Mouse (Mus musculus) embryo, embryonic 9.5 days (tissue): Measurements from ENCODE around the gene Mrps33.

Source experiments
- DNase-seq: peaks from one replicate; pipeline ENCODE4 v3.0.0-alpha.2; 2017; ENCODE audit errors: extremely low spot score

Mrps33 gene

DNA sequence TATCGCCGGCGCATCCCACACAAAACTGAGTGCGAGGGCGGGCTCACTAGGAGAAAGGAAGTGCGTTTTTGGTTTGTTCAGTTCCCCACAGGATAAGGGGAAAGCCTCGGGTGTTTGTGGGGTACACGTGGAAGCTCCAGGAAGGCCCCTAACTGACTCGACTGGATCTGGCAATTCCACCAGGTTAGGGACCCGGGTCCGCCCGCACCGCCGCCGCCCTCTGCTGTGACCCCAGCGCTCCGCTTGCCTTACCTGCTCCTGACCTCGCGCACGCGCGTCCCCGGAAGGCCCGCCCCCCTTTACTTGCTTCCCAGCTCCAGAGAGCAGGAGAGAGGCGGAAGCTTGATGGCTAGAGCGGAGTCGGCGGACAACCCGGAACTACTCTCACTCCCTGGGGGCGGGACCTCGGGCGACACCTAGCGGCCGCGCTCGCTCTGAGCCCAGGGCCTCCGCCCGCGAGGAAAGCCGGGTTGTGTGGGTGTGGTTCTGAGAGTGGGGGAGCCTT is at the start of gene Mrps33:
Gene Mrps33 (minus strand): TSS at position 377 of the 505 bp plus-strand sequence.
- DNase-seq: peak; percentile 99

GRCm38 (mm10) chr6:39849667-39850066 is 38.9 kb upstream of the Mrps33 start:
- DNase-seq: no peak

- peak; percentile 9 for DNase-seq
Observed at GRCm38 (mm10) chr6:39848766-39849165, 38.0 kb upstream of the Mrps33 start.

DNA sequence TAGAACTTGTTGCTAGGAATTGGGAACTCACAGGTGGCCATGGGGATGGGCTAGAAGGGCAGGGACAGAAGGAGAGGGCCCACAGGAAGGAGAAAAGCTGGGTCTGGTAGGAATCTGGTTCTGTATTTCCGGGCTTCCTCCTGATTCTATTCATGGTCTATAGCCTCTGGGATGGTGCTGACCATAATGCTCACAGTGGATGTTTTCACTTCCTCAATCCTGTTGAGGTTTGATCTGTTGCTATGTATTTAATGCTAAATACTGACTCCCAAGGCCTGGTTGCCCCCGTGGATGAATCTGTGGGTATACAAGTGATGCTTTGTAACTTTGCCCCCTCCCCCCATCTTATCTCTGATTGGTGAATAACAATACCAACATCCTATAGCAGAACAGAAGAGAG is 36.8 kb upstream of the Mrps33 start:
- DNase-seq: no peak

DNA sequence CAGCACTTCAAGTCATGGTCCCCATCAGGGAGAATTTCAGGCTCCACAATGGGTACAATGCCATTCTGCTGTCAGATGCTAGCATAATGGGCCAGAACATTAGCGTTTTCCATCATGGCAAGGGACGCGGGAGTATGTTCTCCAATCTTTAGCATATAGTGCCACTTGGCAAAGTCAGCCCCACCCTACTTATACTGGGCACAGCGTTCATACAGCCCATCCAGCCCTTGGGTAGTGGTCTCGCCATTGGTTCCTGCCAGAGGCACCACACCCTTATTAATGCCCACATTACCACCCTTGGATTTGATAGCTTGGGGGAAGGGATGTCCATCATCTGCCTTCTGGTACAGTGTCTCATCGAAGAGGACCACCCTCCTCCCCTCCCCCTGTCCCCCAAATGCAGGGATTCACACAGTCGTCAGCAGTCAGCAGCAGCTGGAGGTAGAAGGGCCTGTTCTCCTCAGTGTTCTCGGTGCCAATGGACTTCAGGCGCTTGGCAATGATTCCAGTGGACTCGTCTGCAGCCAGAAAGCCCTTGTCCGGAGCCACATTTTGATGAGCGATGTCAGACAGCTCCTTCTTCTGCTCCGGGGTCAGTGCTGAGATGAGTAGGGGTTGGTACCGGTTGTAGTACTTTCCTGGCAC is 33.0 kb upstream of the Mrps33 start:
- no peak for DNase-seq

DNA sequence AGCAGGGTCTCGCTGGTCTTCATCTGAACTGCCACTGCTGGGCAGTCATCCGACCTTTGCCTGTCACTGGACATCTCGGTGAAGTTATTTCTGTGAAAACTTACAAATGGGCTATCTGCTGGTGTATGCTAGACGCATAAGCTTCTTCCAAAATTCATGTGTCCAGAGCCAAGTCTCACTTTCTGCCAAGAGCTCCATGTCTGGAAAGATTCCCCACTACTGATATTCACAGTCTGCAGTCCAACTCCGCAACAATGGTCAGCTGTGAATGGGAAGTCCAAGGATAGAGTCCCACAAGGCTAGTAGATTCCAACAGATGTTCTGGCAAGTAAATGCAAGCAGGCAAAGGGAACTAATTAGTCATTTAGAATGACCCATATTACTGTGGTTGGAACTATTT is 17.9 kb upstream of the Mrps33 start:
- DNase-seq: no peak

- DNase-seq: no peak
Observed at GRCm38 (mm10) chr6:39821241-39821640, 10.5 kb upstream of the Mrps33 start.

DNA sequence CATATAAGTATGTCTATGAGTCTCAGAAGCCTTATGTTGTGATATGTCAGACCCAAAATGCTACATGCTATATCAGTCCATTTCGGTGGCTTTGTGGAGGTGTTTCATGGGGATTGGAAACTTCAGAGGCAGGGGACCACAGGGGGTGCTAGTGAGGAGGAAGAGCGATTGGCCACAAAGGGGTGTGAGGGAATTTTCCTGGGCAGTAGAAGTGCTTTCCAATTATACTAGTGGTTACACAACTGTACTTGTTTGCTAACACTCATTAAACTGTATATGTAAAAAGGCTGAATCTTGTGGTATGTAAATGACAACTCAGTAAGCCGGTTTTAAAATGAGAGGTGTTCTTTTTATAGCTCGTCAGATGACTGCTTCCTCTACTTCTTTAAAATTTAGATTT is 8.1 kb upstream of the Mrps33 start:
- DNase-seq: no peak

DNA sequence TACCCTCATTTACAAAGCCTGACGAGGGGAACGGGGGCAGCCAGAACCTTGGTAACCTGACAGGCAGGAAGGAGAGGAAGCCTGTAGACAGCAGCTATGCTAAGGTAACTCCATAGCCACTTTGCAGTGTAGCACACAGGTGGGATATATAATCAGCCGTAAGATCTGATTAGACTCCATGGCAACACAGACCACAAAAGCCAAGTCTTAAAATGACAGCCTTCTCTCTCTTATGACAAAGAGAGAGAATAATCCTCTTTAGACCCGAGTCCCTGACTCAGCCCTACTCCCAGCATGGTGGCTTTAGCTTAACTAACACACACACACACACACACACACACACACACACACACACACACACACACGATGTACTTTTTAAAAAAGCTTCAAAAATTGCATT is 2.3 kb downstream of the Mrps33 start:
- DNase-seq: no peak

- no peak for DNase-seq
Observed at GRCm38 (mm10) chr6:39807050-39807560, 3.7 kb downstream of the Mrps33 start.

- no peak for DNase-seq
Observed at GRCm38 (mm10) chr6:39806336-39806735, 4.5 kb downstream of the Mrps33 start.

DNA sequence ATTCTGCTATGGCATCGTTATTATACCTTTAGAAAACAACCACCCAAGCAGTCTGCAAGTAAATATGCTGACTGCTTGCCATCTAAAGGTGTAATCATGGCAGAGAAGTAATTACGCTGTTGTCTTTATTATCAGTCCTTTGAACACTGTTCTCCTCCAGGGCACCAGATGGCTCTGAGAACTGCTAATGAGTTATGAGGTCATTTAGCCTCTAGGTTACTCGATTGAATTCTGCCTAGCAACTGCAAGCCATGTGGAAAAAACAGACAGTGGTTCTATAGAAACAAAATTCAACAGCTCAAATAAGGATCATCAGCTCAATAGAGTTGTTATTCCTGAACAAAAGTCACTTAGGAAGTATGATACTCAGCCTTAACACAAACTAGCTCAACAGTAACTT is 4.9 kb downstream of the Mrps33 start:
- peak; percentile 19 for DNase-seq

DNA sequence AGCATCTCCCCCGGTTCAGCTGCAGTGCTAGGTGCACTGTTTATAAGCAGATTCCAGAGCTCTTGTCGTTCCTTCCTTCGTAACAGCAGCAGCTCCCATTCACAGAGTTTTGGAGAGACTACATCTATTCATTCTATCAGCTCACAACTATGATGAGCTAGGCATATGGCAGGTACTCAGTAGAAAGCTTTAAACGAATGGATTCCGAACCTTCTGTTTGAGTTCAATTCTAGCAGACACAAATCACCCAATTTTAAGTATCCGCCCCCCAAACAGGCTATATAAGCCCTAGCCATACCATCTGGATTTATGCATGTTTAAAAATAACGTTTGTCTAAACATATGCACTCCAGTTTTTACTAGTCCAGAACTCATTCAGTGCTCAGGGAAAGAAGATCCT is 9.8 kb downstream of the Mrps33 start:
- DNase-seq: no peak

- no peak for DNase-seq
Observed at GRCm38 (mm10) chr6:39797076-39797475, 13.7 kb downstream of the Mrps33 start.

- no peak for DNase-seq
Observed at GRCm38 (mm10) chr6:39796150-39796549, 14.6 kb downstream of the Mrps33 start.

GRCm38 (mm10) chr6:39791806-39792205 is 19.0 kb downstream of the Mrps33 start:
- DNase-seq: no peak

DNA sequence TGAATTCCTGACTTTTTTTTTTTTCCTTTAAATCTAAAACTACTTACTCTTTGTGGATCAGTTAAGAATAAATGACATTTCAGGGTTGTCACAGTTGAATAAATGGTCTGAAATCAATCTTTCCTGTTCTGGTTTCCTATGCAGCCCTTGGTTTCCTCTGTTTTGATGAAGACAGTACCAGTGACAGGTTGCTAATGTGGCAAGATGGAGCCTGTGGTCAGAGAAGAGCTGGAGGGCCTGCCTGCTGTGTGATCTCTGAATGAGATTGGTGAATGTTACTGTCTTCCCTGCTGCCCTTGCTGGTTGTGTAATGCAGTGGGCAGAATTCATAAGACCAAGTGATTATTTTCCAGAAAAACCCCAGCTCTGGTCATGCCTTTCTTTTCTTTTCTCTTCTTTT is 22.4 kb downstream of the Mrps33 start:
- DNase-seq: no peak

GRCm38 (mm10) chr6:39787783-39788182 is 23.0 kb downstream of the Mrps33 start:
- peak; percentile 50 for DNase-seq

DNA sequence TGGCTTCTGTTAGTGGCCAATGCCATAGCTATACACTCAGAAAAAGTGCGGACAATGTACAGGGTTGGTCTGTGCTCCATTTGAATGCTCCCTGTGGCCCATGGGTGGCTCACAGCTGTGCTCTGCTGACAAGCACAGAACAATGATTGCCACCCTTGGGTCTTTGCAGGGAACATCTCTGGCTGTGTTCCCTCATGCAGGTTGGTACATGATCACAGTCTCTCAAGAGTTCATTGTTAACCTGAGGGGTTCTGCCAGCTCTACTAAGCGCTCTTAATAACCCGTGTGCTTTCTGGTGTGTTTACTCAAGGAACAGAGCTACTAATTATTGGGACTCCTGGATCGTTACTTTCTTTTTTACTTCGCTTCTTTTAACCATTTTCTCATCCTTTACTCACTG is 24.8 kb downstream of the Mrps33 start:
- DNase-seq: no peak

GRCm38 (mm10) chr6:39783521-39783920 is 27.3 kb downstream of the Mrps33 start:
- no peak for DNase-seq

DNA sequence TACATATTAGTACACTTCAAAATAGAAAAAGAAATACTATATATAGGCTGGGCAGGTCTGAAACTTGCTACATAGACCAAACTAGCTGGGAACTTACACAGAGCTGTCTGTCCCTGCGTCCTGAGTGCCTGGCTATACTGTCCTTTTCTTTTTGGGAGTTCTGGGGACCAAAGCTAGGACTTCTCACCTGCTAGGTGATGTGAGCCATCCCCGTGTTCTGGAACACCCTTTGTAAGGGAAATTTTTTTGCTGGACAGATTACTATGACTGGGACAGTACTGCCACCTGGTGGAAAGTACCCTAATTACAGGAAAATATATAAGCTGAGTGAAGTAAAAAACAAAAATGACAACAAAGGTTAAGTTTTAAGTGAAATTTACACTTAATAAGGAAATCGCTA is 28.2 kb downstream of the Mrps33 start:
- DNase-seq: peak; percentile 66

DNA sequence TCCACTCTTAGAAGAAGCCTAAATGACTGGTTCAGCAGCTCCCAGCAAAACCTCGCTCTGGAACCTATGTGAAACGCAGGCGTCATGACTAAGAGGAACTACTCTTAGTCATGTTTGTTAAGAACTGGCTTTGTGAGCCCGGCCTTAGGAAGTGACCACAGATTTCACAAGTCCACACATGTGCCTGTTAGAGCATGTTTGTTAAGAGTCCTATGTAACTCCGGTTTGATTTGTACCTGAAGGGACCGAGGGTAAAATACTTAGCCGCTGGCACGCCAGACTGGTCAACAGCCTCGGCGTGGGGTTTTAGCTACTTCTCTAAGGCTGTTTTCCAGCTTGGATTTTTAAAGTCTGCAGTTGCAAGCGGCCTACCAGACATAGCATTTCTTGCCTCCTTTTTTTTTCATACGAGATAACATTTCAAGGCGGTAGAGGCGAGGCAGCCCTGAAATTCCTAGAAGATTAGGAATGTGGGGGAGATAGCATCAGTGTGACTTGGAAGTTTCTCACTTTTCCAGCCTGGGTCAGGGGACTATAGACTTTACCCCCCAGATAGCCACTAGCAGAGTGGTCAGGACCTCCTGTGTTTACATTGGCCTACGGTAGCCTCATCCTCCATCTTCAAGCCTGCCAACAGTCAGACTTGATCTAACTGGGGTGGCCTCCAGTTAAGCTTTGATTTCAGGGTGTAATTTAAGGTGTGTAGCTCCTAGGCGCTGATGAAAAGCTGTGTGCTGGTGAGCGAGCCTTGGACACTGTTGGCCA is 28.8 kb downstream of the Mrps33 start:
- DNase-seq: peak; percentile 42
